Mouse (Mus musculus) liver, adult 2 months (tissue): ENCODE data around the gene Tyw3. TPM values are rescaled to one million over a fixed set of nuclear protein-coding genes. Genes with fewer than 3 reads are reported as not detected.

Source experiments
- DNase-seq: peaks from one replicate; pipeline ENCODE4 v3.0.0-alpha.2; 2011; ENCODE audit warnings: low read depth, low spot score; ENCODE audit errors: extremely low read depth
- H3K27ac ChIP-seq: fragments of 200-500 bp; replicated peaks from 2 replicates; pipeline ENCODE4 v1.5.1; 2012; ENCODE audit warnings: low read depth, mild to moderate bottlenecking, control low read depth, inconsistent platforms, low read length; ENCODE audit not compliant: insufficient read depth
- H3K27me3 ChIP-seq: fragments of 200-500 bp; 2 replicates; pipeline ENCODE4 v1.6.1; 2012; ENCODE audit warnings: mild to moderate bottlenecking, moderate library complexity, low read length, inconsistent platforms; ENCODE audit not compliant: control insufficient read depth, insufficient read depth
- H3K36me3 ChIP-seq: fragments of 200-500 bp; 2 replicates; pipeline ENCODE4 v1.6.1; 2012; ENCODE audit warnings: low read length, inconsistent platforms; ENCODE audit not compliant: control insufficient read depth, insufficient read depth
- H3K4me1 ChIP-seq: fragments of 200-500 bp; 2 replicates; pipeline ENCODE4 v1.6.1; 2011; ENCODE audit warnings: low read length; ENCODE audit not compliant: control insufficient read depth, insufficient read depth
- H3K4me3 ChIP-seq: fragments of 200-500 bp; 2 replicates; pipeline ENCODE4 v1.5.1; 2011; ENCODE audit warnings: low read depth, mild to moderate bottlenecking, control low read depth, low read length, moderate library complexity; ENCODE audit not compliant: insufficient read depth
- H3K79me2 ChIP-seq: fragments of 200-500 bp; 2 replicates; pipeline ENCODE4 v1.6.1; 2012; ENCODE audit warnings: inconsistent platforms, mild to moderate bottlenecking, low read length, moderate library complexity; ENCODE audit not compliant: control insufficient read depth, insufficient read depth
- H3K9ac ChIP-seq: fragments of 200-500 bp; 2 replicates; pipeline ENCODE4 v1.6.1; 2012; ENCODE audit warnings: low read depth, mild to moderate bottlenecking, control low read depth, inconsistent platforms, low read length
- CTCF ChIP-seq: fragments of 200-500 bp; IDR thresholded peaks from 2 replicates; pipeline ENCODE4 v1.5.1; 2011; ENCODE audit warnings: low read depth, low read length, control low read depth
- POLR2A ChIP-seq: fragments of 200-500 bp; IDR thresholded peaks from 2 replicates; pipeline ENCODE4 v1.6.1; 2011; ENCODE audit warnings: low read length, control low read depth; ENCODE audit not compliant: insufficient read depth; ENCODE audit errors: extremely low read depth
- WGBS: fragments of 180-500 bp; shearing (Covaris S2); methylation state at CpG from one replicate; pipeline ENCODE4 v1.1.7; 2018; 5-methylcytosine and 5-hydroxymethylcytosine counted together
- polyA plus RNA-seq: library from polyadenylated mRNA; depleted of rRNA; stranded (reverse); fragments of >200 nt; gene quantifications from 2 replicates; pipeline ENCODE4 v1.2.3, GENCODE M21; 2012
- total RNA-seq: library from RNA; depleted of rRNA; stranded (reverse); fragments of >200 nt; gene quantifications from 2 replicates; pipeline ENCODE4 v1.2.3, GENCODE M21; 2014

Gene Tyw3
- total and polyA plus RNA-seq, 2 experiments: 2.6 to 5.3 TPM

- Histone ChIP-seq H3K27ac (no peak overlapping the region), H3K27me3 (0 out of 2 replicates have a peak, but pooled peaks cover 2% of the 10 kb centered on the region), H3K36me3 (no peaks in the 10 kb centered on the region), H3K4me3 (no peak overlapping the region), H3K79me2 (no peaks in the 10 kb centered on the region), H3K9ac (no peak overlapping the region), H3K4me1 (no peaks in the 10 kb centered on the region)
- no peak for TF ChIP-seq POLR2A
- DNase-seq: no peak
- WGBS: 92% methylated on average over 3 of the region's 3 CpGs
Measured at GRCm38 (mm10) chr3:154562192-154562591, 34.7 kb downstream of the Tyw3 start.

DNA sequence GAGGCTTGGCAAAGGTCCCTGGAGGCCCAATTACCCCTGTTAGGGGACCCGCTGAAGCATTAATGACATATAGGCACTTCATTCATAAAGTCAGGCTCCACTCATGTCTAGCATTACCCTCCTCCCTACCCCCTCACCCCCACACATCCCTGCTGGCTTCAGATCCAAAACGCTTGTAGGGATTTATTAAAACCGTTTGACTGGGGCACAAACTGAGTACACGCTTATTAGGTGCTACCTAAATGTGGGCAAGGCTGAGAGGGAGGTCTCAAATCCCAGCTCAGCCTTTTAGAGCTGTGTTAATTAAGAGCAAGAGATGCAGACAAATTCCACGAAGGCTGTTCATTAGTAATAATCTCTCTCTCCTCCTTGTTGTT is 45.9 kb downstream of the Tyw3 start:
- no peaks in the 10 kb centered on the region for H3K36me3 ChIP-seq
- WGBS: 77% methylated on average over 5 of the region's 5 CpGs
- TF ChIP-seq POLR2A (no peak), CTCF (no peak)
- H3K27me3 ChIP-seq: peaks cover 3% of the 10 kb centered on the region; the same call in 1 of the 2 replicates
- no peaks in the 10 kb centered on the region for H3K79me2 ChIP-seq
- H3K27ac ChIP-seq: no peak overlapping the region
- H3K9ac ChIP-seq: no peak overlapping the region
- DNase-seq: no peak
- H3K4me3 ChIP-seq: no peak overlapping the region
- no peaks in the 10 kb centered on the region for H3K4me1 ChIP-seq

DNA sequence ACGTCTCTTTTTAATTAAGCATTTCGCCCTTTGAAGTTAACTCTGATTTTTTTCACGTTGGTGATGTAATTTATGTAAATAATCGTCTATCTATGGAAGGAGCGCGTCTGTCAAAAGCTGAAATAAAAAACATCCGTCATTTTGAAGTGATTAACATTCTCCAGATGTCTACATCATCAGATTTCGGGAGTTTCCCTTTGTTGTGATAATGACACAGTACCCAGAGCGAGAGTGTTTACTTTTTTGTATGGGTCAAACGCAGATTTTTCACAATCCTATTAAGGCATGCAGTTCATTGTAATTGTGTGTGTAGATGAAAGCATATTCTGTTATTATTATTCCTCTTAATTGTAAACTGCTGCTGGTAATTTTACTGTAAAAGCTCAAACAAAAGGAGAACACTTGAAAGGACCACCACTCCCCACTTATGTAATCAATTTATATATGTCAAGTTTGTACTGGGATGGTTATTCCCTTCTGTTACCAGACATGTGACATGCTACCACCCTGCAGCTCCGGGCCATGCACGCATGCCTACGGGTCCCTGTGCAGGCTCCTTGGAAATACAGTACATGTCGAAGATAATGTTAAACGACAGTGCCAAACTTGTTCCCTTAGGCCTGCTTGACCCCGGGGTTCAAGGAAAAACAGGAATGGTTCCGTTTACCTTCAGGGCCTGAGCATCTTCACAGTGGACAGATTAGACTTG is 46.4 kb downstream of the Tyw3 start:
- Histone ChIP-seq H3K27ac (no peak overlapping the region), H3K36me3 (no peaks in the 10 kb centered on the region)
- 71% methylated on average over 17 of the region's 17 CpGs for WGBS

GRCm38 (mm10) chr3:154548868-154549301 is 48.0 kb downstream of the Tyw3 start:
- Histone ChIP-seq H3K27me3 (peaks cover 3% of the 10 kb centered on the region; the same call in 1 of the 2 replicates), H3K4me1 (no peaks in the 10 kb centered on the region), H3K9ac (no peak overlapping the region), H3K4me3 (no peak overlapping the region), H3K79me2 (no peaks in the 10 kb centered on the region), H3K36me3 (no peaks in the 10 kb centered on the region), H3K27ac (no peak overlapping the region)
- WGBS: 36% methylated on average over 8 of the region's 8 CpGs
- no peak for DNase-seq
- no peak for TF ChIP-seq POLR2A
- no peak for TF ChIP-seq CTCF

More for the DNA sequence above, 46.4 kb downstream of the Tyw3 start:
- no peak for TF ChIP-seq CTCF
- TF ChIP-seq POLR2A: no peak
- H3K4me1 ChIP-seq: no peaks in the 10 kb centered on the region
- no peak overlapping the region for H3K9ac ChIP-seq
- H3K4me3 ChIP-seq: no peak overlapping the region
- no peak for DNase-seq
- no peaks in the 10 kb centered on the region for H3K79me2 ChIP-seq
- H3K27me3 ChIP-seq: peaks cover 3% of the 10 kb centered on the region; the same call in 1 of the 2 replicates

- Histone ChIP-seq H3K4me1 (no peaks in the 10 kb centered on the region), H3K27ac (no peak overlapping the region), H3K36me3 (no peaks in the 10 kb centered on the region), H3K9ac (no peak overlapping the region), H3K4me3 (no peak overlapping the region), H3K79me2 (no peaks in the 10 kb centered on the region), H3K27me3 (peaks cover 3% of the 10 kb centered on the region; the same call in 1 of the 2 replicates)
- WGBS: 14% methylated on average over 20 of the region's 20 CpGs
- TF ChIP-seq POLR2A (no peak), CTCF (no peak)
- no peak for DNase-seq
Measured at GRCm38 (mm10) chr3:154547549-154548426, 49.1 kb downstream of the Tyw3 start.
